Mouse (Mus musculus): Measurements from ENCODE around the gene Cyp2d12. TPM values are rescaled to one million over a fixed set of nuclear protein-coding genes. Genes with fewer than 3 reads are reported as not detected.
"Not testable (repeated sequence)": the region's sequence is repeated elsewhere in the genome, so short reads cannot be mapped to it uniquely, and the experiment has no call there.

Cyp2d12 gene
- not detected in 2 replicates for polyA plus RNA-seq (2016; fragmentation: Nextera tagmentation; extraction: Ambion mirVana)

- Histone ChIP-seq H3K27ac (replicated peaks) (no peak within 1 kb of the TSS), H3K27me3 (replicated peaks; ENCODE audit: low read depth, poor library complexity, severe bottlenecking) (no peaks in the 10 kb centered on the region), H3K9me3 (peaks cover 22% of the 10 kb centered on the region), H3K4me1 (no peaks in the 10 kb centered on the region), H3K36me3 (replicated peaks) (no peaks in the 10 kb centered on the region), H3K4me3 (no peak within 1 kb of the TSS)
- DNase-seq (ENCODE audit: low spot score): no peak
- WGBS: 82% methylated on average over 7 of the region's 7 CpGs
These were observed at the start of gene Cyp2d12 for GRCm38 (mm10) chr15:82554531-82555230. Gene Cyp2d12, plus strand, starts transcription at chr15:82555072.

GRCm38 (mm10) chr15:82506971-82507370 lies 47.9 kb upstream of the Cyp2d12 start:
- Histone ChIP-seq H3K4me3 (no peak overlapping the region), H3K27ac (replicated peaks) (no peak overlapping the region), H3K4me1 (no peaks in the 10 kb centered on the region), H3K27me3 (replicated peaks; ENCODE audit: low read depth, poor library complexity, severe bottlenecking) (no peaks in the 10 kb centered on the region), H3K36me3 (replicated peaks) (no peaks in the 10 kb centered on the region), H3K9me3 (peaks cover 9% of the 10 kb centered on the region)
- WGBS: 67% methylated on average over 3 of the region's 3 CpGs
- no peak for DNase-seq (ENCODE audit: low spot score)

DNA sequence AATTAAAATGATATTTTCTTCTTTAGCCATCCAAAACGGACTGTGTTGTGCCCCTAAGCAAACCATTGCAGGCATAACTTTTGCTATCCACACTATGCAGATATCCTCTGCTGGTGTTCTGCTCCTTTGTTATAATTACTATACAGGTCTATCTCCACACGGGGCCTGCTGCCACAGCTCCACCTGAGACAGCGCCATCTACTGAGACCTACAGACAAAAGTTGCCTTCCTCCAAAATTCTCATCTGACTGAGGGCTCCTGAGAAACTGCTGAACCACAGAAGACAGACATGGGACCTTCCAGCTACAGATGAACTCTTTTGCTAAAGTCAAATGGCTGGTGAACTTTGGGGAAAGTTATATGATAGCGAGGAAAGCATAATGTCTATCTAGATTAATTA lies 47.1 kb upstream of the Cyp2d12 start:
- not testable (repeated sequence) for H3K4me1 ChIP-seq; H3K27ac ChIP-seq (replicated peaks); H3K9me3 ChIP-seq; DNase-seq (ENCODE audit: low spot score); H3K36me3 ChIP-seq (replicated peaks); H3K27me3 ChIP-seq (replicated peaks; ENCODE audit: low read depth, poor library complexity, severe bottlenecking); H3K4me3 ChIP-seq
- 54% methylated on average over 4 of the region's 4 CpGs for WGBS

DNA sequence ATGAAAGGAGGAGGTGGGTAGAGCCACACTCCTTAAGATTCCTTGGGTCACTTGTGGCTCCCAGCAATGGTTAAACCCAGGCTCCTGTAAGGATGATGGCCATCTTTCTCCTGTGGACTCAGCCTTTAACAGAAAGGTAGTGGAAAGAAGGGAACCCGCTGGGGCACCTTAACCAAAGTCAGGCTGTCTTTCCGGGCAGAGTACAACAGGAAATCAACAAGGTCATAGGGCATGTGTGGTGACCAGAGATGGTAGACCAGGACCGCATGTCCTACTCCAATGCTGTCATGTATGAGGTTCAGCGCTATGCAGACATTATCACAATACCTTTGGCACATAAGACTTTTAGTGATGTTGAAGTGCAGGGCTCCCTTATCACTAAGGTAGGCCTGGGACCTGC lies 45.4 kb upstream of the Cyp2d12 start:
- not testable (repeated sequence) for H3K4me3 ChIP-seq; H3K4me1 ChIP-seq; H3K27ac ChIP-seq (replicated peaks); H3K9me3 ChIP-seq; H3K27me3 ChIP-seq (replicated peaks; ENCODE audit: low read depth, poor library complexity, severe bottlenecking); DNase-seq (ENCODE audit: low spot score); H3K36me3 ChIP-seq (replicated peaks)
- WGBS: 82% methylated on average over 4 of the region's 4 CpGs

DNA sequence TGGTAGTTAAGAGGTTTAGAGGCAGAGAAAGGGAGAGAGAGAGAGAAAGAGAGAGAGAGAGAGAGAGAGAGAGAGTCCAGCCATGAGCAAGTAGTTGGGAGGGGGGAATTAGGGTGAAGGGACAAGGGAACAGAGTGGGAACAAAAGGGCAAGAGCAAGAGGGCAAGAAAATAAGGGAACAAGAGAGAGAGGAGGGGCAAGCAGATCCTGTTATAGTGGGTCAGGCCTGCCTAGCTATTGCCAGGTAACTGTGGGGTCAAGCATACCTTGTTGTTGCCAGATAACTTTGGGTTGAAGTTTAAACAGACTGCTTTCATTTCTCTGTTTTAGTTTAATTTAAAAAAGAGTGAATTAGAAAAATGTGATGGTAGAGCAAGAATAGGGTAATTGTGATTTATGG lies 44.4 kb upstream of the Cyp2d12 start:
- not testable (repeated sequence) for H3K27me3 ChIP-seq (replicated peaks; ENCODE audit: low read depth, poor library complexity, severe bottlenecking); DNase-seq (ENCODE audit: low spot score); H3K4me3 ChIP-seq; H3K36me3 ChIP-seq (replicated peaks); H3K27ac ChIP-seq (replicated peaks); H3K4me1 ChIP-seq; H3K9me3 ChIP-seq

- not testable (repeated sequence) for H3K27me3 ChIP-seq (replicated peaks; ENCODE audit: low read depth, poor library complexity, severe bottlenecking); DNase-seq (ENCODE audit: low spot score); H3K9me3 ChIP-seq; H3K4me3 ChIP-seq; H3K36me3 ChIP-seq (replicated peaks); H3K4me1 ChIP-seq; H3K27ac ChIP-seq (replicated peaks)
- 85% methylated on average over 2 of the region's 2 CpGs for WGBS
These were observed 42.8 kb upstream of the Cyp2d12 start for GRCm38 (mm10) chr15:82512111-82512510.

- H3K36me3 ChIP-seq (replicated peaks); H3K27ac ChIP-seq (replicated peaks); H3K4me1 ChIP-seq; H3K9me3 ChIP-seq; DNase-seq (ENCODE audit: low spot score); H3K4me3 ChIP-seq; H3K27me3 ChIP-seq (replicated peaks; ENCODE audit: low read depth, poor library complexity, severe bottlenecking): not testable (repeated sequence)
- 90% methylated on average over 23 of the region's 23 CpGs for WGBS
These were observed 38.7 kb upstream of the Cyp2d12 start for GRCm38 (mm10) chr15:82516174-82516573.

- H3K9me3 ChIP-seq; H3K27ac ChIP-seq (replicated peaks); H3K36me3 ChIP-seq (replicated peaks); H3K4me3 ChIP-seq; DNase-seq (ENCODE audit: low spot score); H3K4me1 ChIP-seq; H3K27me3 ChIP-seq (replicated peaks; ENCODE audit: low read depth, poor library complexity, severe bottlenecking): not testable (repeated sequence)
- 89% methylated on average over 8 of the region's 9 CpGs for WGBS
These were observed 27.5 kb upstream of the Cyp2d12 start for GRCm38 (mm10) chr15:82527371-82527770.

DNA sequence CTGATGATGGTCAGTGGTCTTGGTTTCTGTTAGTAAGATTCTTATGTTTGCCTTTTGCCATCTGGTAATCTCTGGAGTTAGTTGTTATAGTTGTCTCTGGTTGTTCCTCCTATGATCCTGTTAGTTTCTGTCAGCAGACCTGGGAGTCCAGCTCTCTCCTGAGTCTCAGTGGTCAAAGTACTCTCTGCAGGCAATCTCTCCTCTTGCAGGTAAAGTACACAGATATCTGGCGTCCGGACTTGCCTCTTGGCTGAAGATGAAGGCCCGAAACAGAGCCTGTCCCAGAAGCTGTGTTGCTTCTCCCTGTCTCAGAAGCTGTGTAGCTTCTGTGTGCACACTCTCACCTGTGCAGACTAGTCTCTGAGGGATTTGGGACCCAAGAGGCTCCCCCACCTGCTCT lies 22.2 kb upstream of the Cyp2d12 start:
- H3K4me1 ChIP-seq; H3K27me3 ChIP-seq (replicated peaks; ENCODE audit: low read depth, poor library complexity, severe bottlenecking); DNase-seq (ENCODE audit: low spot score); H3K27ac ChIP-seq (replicated peaks); H3K36me3 ChIP-seq (replicated peaks); H3K4me3 ChIP-seq; H3K9me3 ChIP-seq: not testable (repeated sequence)
- 88% methylated on average over 3 of the region's 3 CpGs for WGBS

GRCm38 (mm10) chr15:82542976-82543375 lies 11.9 kb upstream of the Cyp2d12 start:
- not testable (repeated sequence) for H3K27ac ChIP-seq (replicated peaks); H3K27me3 ChIP-seq (replicated peaks; ENCODE audit: low read depth, poor library complexity, severe bottlenecking); DNase-seq (ENCODE audit: low spot score); H3K36me3 ChIP-seq (replicated peaks); H3K4me3 ChIP-seq; H3K9me3 ChIP-seq; H3K4me1 ChIP-seq
- WGBS: 80% methylated on average over 3 of the region's 3 CpGs

- not testable (repeated sequence) for DNase-seq (ENCODE audit: low spot score); H3K9me3 ChIP-seq; H3K4me3 ChIP-seq; H3K4me1 ChIP-seq; H3K27ac ChIP-seq (replicated peaks); H3K36me3 ChIP-seq (replicated peaks); H3K27me3 ChIP-seq (replicated peaks; ENCODE audit: low read depth, poor library complexity, severe bottlenecking)
These were observed 10.3 kb upstream of the Cyp2d12 start for GRCm38 (mm10) chr15:82544561-82544960.

- not testable (repeated sequence) for DNase-seq (ENCODE audit: low spot score); H3K4me3 ChIP-seq; H3K27ac ChIP-seq (replicated peaks); H3K4me1 ChIP-seq; H3K27me3 ChIP-seq (replicated peaks; ENCODE audit: low read depth, poor library complexity, severe bottlenecking); H3K9me3 ChIP-seq; H3K36me3 ChIP-seq (replicated peaks)
- 88% methylated on average over 4 of the region's 4 CpGs for WGBS
These were observed 7.1 kb upstream of the Cyp2d12 start for GRCm38 (mm10) chr15:82547753-82548152.

DNA sequence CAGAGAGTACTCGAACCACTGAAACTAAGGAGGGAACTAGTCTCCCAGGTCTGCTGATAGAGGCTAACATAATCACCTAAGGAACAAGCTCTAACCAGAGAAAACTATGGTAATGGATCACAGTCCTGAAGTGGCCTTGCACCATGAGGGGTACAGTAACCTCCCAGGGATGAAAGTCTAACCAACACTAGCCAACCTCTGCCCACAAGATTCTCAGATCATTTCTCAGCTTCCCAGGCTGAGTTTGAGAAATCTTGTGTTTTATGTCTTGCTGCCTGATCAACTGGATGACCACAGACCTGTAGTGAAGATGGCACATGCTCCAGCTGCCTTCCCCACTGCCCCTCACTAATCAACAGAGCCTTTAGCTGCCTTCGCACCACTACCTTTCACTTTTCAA lies 1.7 kb upstream of the Cyp2d12 start:
- WGBS: 88% methylated on average over 2 of the region's 2 CpGs
- DNase-seq (ENCODE audit: low spot score); H3K4me1 ChIP-seq; H3K27ac ChIP-seq (replicated peaks); H3K27me3 ChIP-seq (replicated peaks; ENCODE audit: low read depth, poor library complexity, severe bottlenecking); H3K4me3 ChIP-seq; H3K36me3 ChIP-seq (replicated peaks): not testable (repeated sequence)
- peaks cover 22% of the 10 kb centered on the region for H3K9me3 ChIP-seq

DNA sequence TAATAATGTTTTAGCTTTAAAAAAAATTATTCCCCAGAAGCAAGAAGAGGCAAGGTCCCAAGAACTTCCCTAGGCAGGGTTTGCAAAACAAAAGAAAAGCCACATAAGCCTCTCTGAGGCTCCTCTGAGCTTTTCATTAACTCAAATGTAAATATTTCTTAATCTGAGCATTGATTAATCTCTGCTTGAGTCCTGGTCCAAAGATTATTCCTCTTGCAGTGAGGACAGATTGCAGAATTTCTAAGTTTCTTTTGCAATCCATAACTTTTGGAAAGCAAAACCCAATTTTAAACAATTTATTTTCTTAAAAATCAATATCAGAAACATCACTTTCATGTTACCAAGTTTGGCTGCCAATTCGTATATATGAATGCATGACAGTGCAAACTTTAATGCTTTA lies 18.0 kb downstream of the Cyp2d12 start:
- Histone ChIP-seq H3K36me3 (replicated peaks) (no peaks in the 10 kb centered on the region), H3K4me3 (no peak overlapping the region), H3K27ac (replicated peaks) (no peak overlapping the region), H3K4me1 (no peaks in the 10 kb centered on the region), H3K27me3 (replicated peaks; ENCODE audit: low read depth, poor library complexity, severe bottlenecking) (no peaks in the 10 kb centered on the region), H3K9me3 (0 out of 2 replicates have a peak, but pooled peaks cover 3% of the 10 kb centered on the region)
- WGBS: 74% methylated on average over 1 of the region's 1 CpGs
- DNase-seq (ENCODE audit: low spot score): no peak

Measured in embryonic facial prominence, embryonic 10.5 days (tissue).